Mouse (Mus musculus) lung, postnatal 0 days (tissue): ENCODE measurements around the gene Cfap100. TPM values are rescaled to one million over a fixed set of nuclear protein-coding genes. Genes with fewer than 3 reads are reported as not detected.

Experiments used
- ATAC-seq: fragments of 200-750 bp; cut with Nextera tagmentation; 2 replicates; pipeline ENCODE4 v1.8.0; 2017; ENCODE audit warnings: moderate library complexity
- DNase-seq: peaks from one replicate; pipeline ENCODE4 v3.0.0-alpha.2; 2016; ENCODE audit warnings: low spot score
- H3K27ac ChIP-seq: fragments of 300-500 bp; sonication (generic); 2 replicates; pipeline ENCODE4 v1.5.1; 2014; ENCODE audit warnings: antibody characterized with exemption, mild to moderate bottlenecking, low read length, mixed read lengths
- H3K27me3 ChIP-seq: fragments of 300-500 bp; sonication (generic); replicated peaks from 2 replicates; pipeline ENCODE4 v1.6.1; 2014; ENCODE audit warnings: low read length, mixed read lengths; ENCODE audit not compliant: insufficient read depth
- H3K36me3 ChIP-seq: fragments of 300-500 bp; sonication (generic); 2 replicates; pipeline ENCODE4 v1.6.1; 2014; ENCODE audit warnings: low read length, mixed read lengths; ENCODE audit not compliant: insufficient read depth
- H3K4me1 ChIP-seq: fragments of 300-500 bp; sonication (generic); 2 replicates; pipeline ENCODE4 v1.6.1; 2014; ENCODE audit warnings: antibody characterized with exemption, low read depth, low read length, mixed read lengths; ENCODE audit not compliant: insufficient read depth
- H3K4me2 ChIP-seq: fragments of 300-500 bp; sonication (generic); replicated peaks from 2 replicates; pipeline ENCODE4 v1.6.1; 2014; ENCODE audit warnings: low read depth, mild to moderate bottlenecking, low read length, moderate library complexity, mixed read lengths
- H3K4me3 ChIP-seq: fragments of 300-500 bp; sonication (generic); 2 replicates; pipeline ENCODE4 v1.5.1; 2014; ENCODE audit warnings: low read depth, low read length
- H3K9ac ChIP-seq: fragments of 300-500 bp; sonication (generic); replicated peaks from 2 replicates; pipeline ENCODE4 v1.6.1; 2014; ENCODE audit warnings: low read depth, mild to moderate bottlenecking
- H3K9me3 ChIP-seq: fragments of 300-500 bp; sonication (generic); 2 replicates; pipeline ENCODE4 v1.6.1; 2016; ENCODE audit warnings: low read length, mixed read lengths
- CTCF ChIP-seq: IDR thresholded peaks from 2 replicates; pipeline ENCODE4 v1.5.1; 2016; ENCODE audit warnings: antibody characterized with exemption, mild to moderate bottlenecking
- EP300 ChIP-seq: IDR thresholded peaks from 2 replicates; pipeline ENCODE4 v1.6.1; 2016; ENCODE audit warnings: antibody characterized with exemption, mild to moderate bottlenecking, control low read depth
- WGBS: fragments of 180-500 bp; shearing (Covaris S2); extraction: QIAGEN DNeasy Blood & Tissue Kit; methylation state at CpG from one replicate; pipeline ENCODE4 v1.1.7; 2014; 5-methylcytosine and 5-hydroxymethylcytosine counted together
- polyA plus RNA-seq: library from polyadenylated mRNA; unstranded; fragments of >200 nt; fragmentation: Nextera tagmentation; extraction: Ambion mirVana; gene quantifications from 2 replicates; pipeline ENCODE4 v1.2.1, GENCODE M21; 2015

The Cfap100 gene
- polyA plus RNA-seq, 1 experiment from 2014 or later = 5.2 TPM

GRCm38 (mm10) chr6:90452603-90453002 lies 24.0 kb upstream of the Cfap100 start:
- H3K27ac ChIP-seq = no peak overlapping the region
- no peak overlapping the region for H3K9ac ChIP-seq
- no peak for TF ChIP-seq CTCF
- TF ChIP-seq EP300 = no peak
- peaks cover 6% of the 10 kb centered on the region; the same call in 1 of the 2 replicates for H3K4me1 ChIP-seq
- ATAC-seq (no peak), DNase-seq (no peak)
- H3K4me3 ChIP-seq = no peak overlapping the region
- no peaks in the 10 kb centered on the region for H3K36me3 ChIP-seq
- no peaks in the 10 kb centered on the region for H3K9me3 ChIP-seq
- H3K4me2 ChIP-seq = no peak overlapping the region
- H3K27me3 ChIP-seq = no peaks in the 10 kb centered on the region

DNA sequence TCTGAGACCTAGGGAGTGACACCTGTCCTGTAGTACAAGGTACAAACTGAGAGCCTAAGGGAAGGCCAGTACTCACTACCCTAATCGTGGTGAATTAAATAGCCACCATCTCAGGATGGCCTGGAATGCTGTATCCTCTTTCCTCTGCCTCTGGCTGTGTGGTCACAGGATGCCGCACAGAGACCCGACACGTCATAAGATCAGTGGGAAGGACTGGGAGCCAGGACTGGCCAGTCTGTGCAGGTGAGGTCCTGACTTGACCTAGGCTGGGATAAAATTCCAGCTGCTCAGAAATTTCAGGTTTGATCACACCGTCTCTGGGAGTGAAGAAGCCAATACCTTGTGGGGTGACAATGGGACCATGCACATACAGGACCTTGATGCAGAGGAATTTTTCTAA lies 22.9 kb upstream of the Cfap100 start:
- no peaks in the 10 kb centered on the region for H3K9me3 ChIP-seq
- DNase-seq = no peak
- TF ChIP-seq CTCF (no peak), EP300 (no peak)
- WGBS = 89% methylated on average over 5 of the region's 5 CpGs
- H3K4me3 ChIP-seq = no peak overlapping the region
- no peak overlapping the region for H3K4me2 ChIP-seq
- H3K4me1 ChIP-seq = peaks cover 6% of the 10 kb centered on the region; the same call in 1 of the 2 replicates
- ATAC-seq = no peak
- no peaks in the 10 kb centered on the region for H3K36me3 ChIP-seq
- no peaks in the 10 kb centered on the region for H3K27me3 ChIP-seq
- no peak overlapping the region for H3K27ac ChIP-seq
- no peak overlapping the region for H3K9ac ChIP-seq

- no peak overlapping the region for H3K4me3 ChIP-seq
- H3K27me3 ChIP-seq = no peaks in the 10 kb centered on the region
- H3K36me3 ChIP-seq = no peaks in the 10 kb centered on the region
- no peak for TF ChIP-seq CTCF
- no peak for TF ChIP-seq EP300
- peaks cover 6% of the 10 kb centered on the region; the same call in 1 of the 2 replicates for H3K4me1 ChIP-seq
- no peak overlapping the region for H3K9ac ChIP-seq
- H3K27ac ChIP-seq = peak overlapping the region; percentile 20
- peak; percentile 81 for ATAC-seq
- peak; percentile 62 for DNase-seq
- WGBS = 36% methylated on average over 5 of the region's 5 CpGs
- H3K4me2 ChIP-seq = no peak overlapping the region
- H3K9me3 ChIP-seq = no peaks in the 10 kb centered on the region
Measured at GRCm38 (mm10) chr6:90450697-90451096, 22.1 kb upstream of the Cfap100 start.

GRCm38 (mm10) chr6:90450179-90450578 lies 21.6 kb upstream of the Cfap100 start:
- Histone ChIP-seq H3K4me1 (peaks cover 6% of the 10 kb centered on the region; the same call in 1 of the 2 replicates), H3K4me3 (no peak overlapping the region), H3K27me3 (no peaks in the 10 kb centered on the region), H3K9me3 (no peaks in the 10 kb centered on the region), H3K36me3 (no peaks in the 10 kb centered on the region), H3K27ac (no peak overlapping the region; the same call in 1 of the 2 replicates), H3K9ac (no peak overlapping the region), H3K4me2 (no peak overlapping the region)
- peak; percentile 92 for DNase-seq
- WGBS = 18% methylated on average over 7 of the region's 7 CpGs
- TF ChIP-seq CTCF (peak; percentile 96), EP300 (no peak)
- peak; percentile 81 for ATAC-seq

- Histone ChIP-seq H3K27ac (no peak overlapping the region), H3K4me2 (no peak overlapping the region), H3K4me1 (peaks cover 6% of the 10 kb centered on the region; the same call in 1 of the 2 replicates), H3K36me3 (no peaks in the 10 kb centered on the region), H3K27me3 (no peaks in the 10 kb centered on the region), H3K9me3 (no peaks in the 10 kb centered on the region), H3K9ac (no peak overlapping the region), H3K4me3 (no peak overlapping the region)
- ATAC-seq = no peak
- WGBS = 63% methylated on average over 4 of the region's 4 CpGs
- no peak for TF ChIP-seq EP300
- no peak for TF ChIP-seq CTCF
- DNase-seq = no peak
Measured at GRCm38 (mm10) chr6:90446883-90447282, 18.3 kb upstream of the Cfap100 start.

DNA sequence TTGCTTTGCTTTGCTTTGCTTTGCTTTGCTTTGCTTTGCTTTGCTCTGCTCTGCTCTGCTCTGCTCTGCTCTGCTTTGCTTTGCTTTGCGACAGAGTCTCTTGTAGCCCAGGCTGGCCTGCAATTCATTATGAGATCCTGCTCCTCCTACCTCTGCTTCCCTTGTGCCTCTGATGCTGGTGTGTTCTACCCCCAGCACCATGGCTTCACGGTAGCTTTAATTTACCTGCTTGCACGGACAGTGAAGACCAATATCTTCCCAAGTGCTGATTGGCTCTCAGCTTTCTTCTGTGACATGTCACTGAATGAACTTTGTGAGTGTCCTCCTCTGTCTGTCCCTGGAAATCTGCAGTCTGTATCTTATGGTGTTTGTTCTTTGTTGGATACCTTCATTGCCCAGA lies 8.4 kb upstream of the Cfap100 start:
- Histone ChIP-seq H3K9ac (no peak overlapping the region), H3K4me1 (no peaks in the 10 kb centered on the region), H3K4me3 (no peak overlapping the region), H3K9me3 (no peaks in the 10 kb centered on the region), H3K27me3 (no peaks in the 10 kb centered on the region), H3K36me3 (no peaks in the 10 kb centered on the region), H3K4me2 (no peak overlapping the region), H3K27ac (no peak overlapping the region; the same call in 1 of the 2 replicates)
- no peak for ATAC-seq
- 79% methylated on average over 3 of the region's 3 CpGs for WGBS
- no peak for TF ChIP-seq CTCF
- no peak for TF ChIP-seq EP300
- no peak for DNase-seq
